Mouse (Mus musculus) heart, adult 2 months (tissue): ENCODE data around the gene Agtrap.

ENCODE experiments used
- CTCF ChIP-seq: fragments of 200-600 bp; IDR thresholded peaks from 2 replicates; pipeline ENCODE4 v1.8.1; 2022; ENCODE audit warnings: antibody characterized with exemption, mild to moderate bottlenecking, moderate library complexity
- POLR2A ChIP-seq: fragments of 200-500 bp; IDR thresholded peaks from 2 replicates; pipeline ENCODE4 v1.6.1; 2011; ENCODE audit warnings: mild to moderate bottlenecking, low read depth, low read length, control low read depth; ENCODE audit not compliant: insufficient read depth

- TF ChIP-seq POLR2A (no peak), CTCF (no peak)
Observed at GRCm38 (mm10) chr4:148030506-148030905, 57.3 kb downstream of the Agtrap start.
